Mouse (Mus musculus) neural tube, embryonic 14.5 days (tissue): ENCODE results near the gene Rasgef1c. TPM values are rescaled to one million over a fixed set of nuclear protein-coding genes. Genes with fewer than 3 reads are reported as not detected.

Source experiments
- ATAC-seq: fragments of 200-750 bp; cut with Nextera tagmentation; 2 replicates; pipeline ENCODE4 v1.8.0; 2017; ENCODE audit warnings: low read depth, mild to moderate bottlenecking, moderate TSS enrichment, moderate library complexity
- H3K27ac ChIP-seq: fragments of 300-500 bp; sonication (generic); 2 replicates; pipeline ENCODE4 v1.5.1; 2014; ENCODE audit warnings: low read depth, mild to moderate bottlenecking, control low read depth, low read length, moderate library complexity, mixed read lengths
- H3K27me3 ChIP-seq: fragments of 300-500 bp; sonication (generic); 2 replicates; pipeline ENCODE4 v1.6.1; 2014; ENCODE audit warnings: low read length; ENCODE audit not compliant: control insufficient read depth, insufficient read depth
- H3K36me3 ChIP-seq: fragments of 300-500 bp; sonication (generic); 2 replicates; pipeline ENCODE4 v1.6.1; 2014; ENCODE audit warnings: low read length, mixed read lengths; ENCODE audit not compliant: control insufficient read depth, insufficient read depth
- H3K4me1 ChIP-seq: fragments of 300-500 bp; sonication (generic); 2 replicates; pipeline ENCODE4 v1.6.1; 2014; ENCODE audit warnings: low read length; ENCODE audit not compliant: control insufficient read depth, insufficient read depth
- H3K4me2 ChIP-seq: fragments of 300-500 bp; sonication (generic); 2 replicates; pipeline ENCODE4 v1.6.1; 2014; ENCODE audit warnings: mild to moderate bottlenecking, low read depth, low read length, control low read depth
- H3K4me3 ChIP-seq: fragments of 300-500 bp; sonication (generic); 2 replicates; pipeline ENCODE4 v1.5.1; 2014; ENCODE audit warnings: low read depth, low read length, control low read depth, mixed read lengths
- H3K9ac ChIP-seq: fragments of 300-500 bp; sonication (generic); replicated peaks from 2 replicates; pipeline ENCODE4 v1.6.1; 2014; ENCODE audit warnings: low read depth, mild to moderate bottlenecking, control low read depth, low read length, mixed read lengths
- H3K9me3 ChIP-seq: fragments of 300-500 bp; sonication (generic); 2 replicates; pipeline ENCODE4 v1.6.1; 2016; ENCODE audit warnings: low read length; ENCODE audit not compliant: control insufficient read depth
- WGBS: fragments of 180-500 bp; shearing (Covaris S2); extraction: QIAGEN DNeasy Blood & Tissue Kit; methylation state at CpG from one replicate; pipeline ENCODE4 v1.1.7; 2014; 5-methylcytosine and 5-hydroxymethylcytosine counted together
- polyA plus RNA-seq: library from polyadenylated mRNA; unstranded; fragments of >200 nt; fragmentation: Nextera tagmentation; extraction: Ambion mirVana; gene quantifications from 2 replicates; pipeline ENCODE4 v1.2.1, GENCODE M21; 2014

The Rasgef1c gene
- polyA plus RNA-seq, 1 experiment from 2014 or later, result 39.1 TPM

DNA sequence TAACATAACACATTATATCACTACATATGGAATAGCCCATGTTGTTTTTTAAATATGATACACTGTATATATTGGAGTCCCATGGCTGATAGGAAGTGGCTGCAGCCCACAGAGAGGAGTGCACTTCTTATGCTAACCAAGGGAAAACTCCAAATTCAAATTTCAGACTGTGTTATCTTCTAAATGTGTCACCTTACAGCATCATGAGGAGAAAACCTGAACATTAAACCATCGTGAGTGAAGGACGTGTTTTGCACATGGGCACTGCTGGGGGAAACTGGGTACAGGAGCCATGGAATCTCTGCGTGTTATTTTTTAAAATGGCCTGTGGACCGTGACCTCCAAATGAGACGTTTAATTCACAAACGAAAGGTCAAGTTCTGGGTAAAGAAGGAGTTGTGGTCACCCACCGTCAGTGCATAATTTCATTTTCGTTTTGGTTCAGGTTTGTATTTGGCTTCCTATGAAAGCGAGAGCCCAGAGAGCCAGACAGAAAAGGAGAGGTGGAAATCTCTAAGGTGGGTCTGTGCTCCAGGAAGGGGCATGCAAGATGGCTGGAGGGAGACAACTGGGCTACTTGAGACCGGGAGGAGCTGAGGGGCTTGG is 76.4 kb downstream of the Rasgef1c start:
- Histone ChIP-seq H3K27me3 (no peaks in the 10 kb centered on the region), H3K4me2 (no peak overlapping the region), H3K9ac (no peak overlapping the region), H3K36me3 (no peaks in the 10 kb centered on the region), H3K9me3 (no peaks in the 10 kb centered on the region), H3K4me3 (no peak overlapping the region), H3K27ac (no peak overlapping the region), H3K4me1 (no peaks in the 10 kb centered on the region)
- 89% methylated on average over 10 of the region's 10 CpGs for WGBS
- ATAC-seq, result no peak

DNA sequence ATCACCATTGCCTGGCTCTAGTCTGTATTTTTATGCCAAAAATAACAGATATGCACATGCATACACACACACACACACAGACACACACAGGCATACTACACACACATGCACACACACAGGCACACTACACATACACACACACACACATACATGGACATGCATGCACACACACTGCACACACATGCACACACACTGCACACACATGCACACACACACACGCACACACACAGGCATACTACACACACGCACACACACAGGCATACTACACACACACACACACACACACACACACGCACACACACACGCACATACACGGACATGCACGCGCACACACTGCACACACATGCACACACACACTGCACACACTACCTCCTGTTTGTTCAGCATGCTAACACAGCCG is 77.3 kb downstream of the Rasgef1c start:
- Histone ChIP-seq H3K27ac (no peak overlapping the region), H3K36me3 (no peaks in the 10 kb centered on the region), H3K27me3 (no peaks in the 10 kb centered on the region), H3K4me3 (no peak overlapping the region), H3K9ac (no peak overlapping the region), H3K4me1 (no peaks in the 10 kb centered on the region), H3K4me2 (no peak overlapping the region), H3K9me3 (no peaks in the 10 kb centered on the region)
- ATAC-seq, result no peak
- over 99% methylated on average over 8 of the region's 8 CpGs for WGBS

DNA sequence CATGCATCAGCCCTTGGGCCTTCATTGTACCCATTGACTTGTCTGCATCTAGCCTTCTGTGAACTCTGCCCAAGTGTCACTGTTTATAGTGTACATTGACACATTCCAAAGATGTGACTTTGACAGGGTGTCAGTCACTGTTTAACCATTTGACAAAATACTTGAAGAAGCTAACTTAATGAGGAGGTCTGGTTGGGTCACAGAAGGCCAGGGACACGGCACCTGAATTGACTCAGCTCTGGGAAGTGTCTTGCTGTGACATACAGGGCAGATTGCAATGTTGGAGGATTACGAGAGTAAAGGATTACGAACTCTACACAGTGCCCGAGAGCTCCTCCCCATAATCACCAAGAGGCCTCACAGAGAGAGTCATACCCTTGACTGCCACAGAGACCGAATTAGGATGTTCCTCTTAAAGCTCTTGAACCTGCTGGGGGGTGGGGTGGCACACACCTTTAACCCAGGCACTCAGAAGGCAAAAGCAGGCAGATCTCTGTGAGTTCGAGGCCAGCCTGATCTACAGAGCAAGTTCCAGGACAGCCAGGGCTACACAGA is 79.1 kb downstream of the Rasgef1c start:
- H3K36me3 ChIP-seq, result no peaks in the 10 kb centered on the region
- H3K9ac ChIP-seq, result no peak overlapping the region
- H3K27me3 ChIP-seq, result no peaks in the 10 kb centered on the region
- no peak overlapping the region for H3K27ac ChIP-seq
- no peak overlapping the region for H3K4me2 ChIP-seq
- H3K9me3 ChIP-seq, result no peaks in the 10 kb centered on the region
- no peak overlapping the region for H3K4me3 ChIP-seq
- no peak for ATAC-seq
- WGBS, result 80% methylated on average over 6 of the region's 6 CpGs
- no peaks in the 10 kb centered on the region for H3K4me1 ChIP-seq

DNA sequence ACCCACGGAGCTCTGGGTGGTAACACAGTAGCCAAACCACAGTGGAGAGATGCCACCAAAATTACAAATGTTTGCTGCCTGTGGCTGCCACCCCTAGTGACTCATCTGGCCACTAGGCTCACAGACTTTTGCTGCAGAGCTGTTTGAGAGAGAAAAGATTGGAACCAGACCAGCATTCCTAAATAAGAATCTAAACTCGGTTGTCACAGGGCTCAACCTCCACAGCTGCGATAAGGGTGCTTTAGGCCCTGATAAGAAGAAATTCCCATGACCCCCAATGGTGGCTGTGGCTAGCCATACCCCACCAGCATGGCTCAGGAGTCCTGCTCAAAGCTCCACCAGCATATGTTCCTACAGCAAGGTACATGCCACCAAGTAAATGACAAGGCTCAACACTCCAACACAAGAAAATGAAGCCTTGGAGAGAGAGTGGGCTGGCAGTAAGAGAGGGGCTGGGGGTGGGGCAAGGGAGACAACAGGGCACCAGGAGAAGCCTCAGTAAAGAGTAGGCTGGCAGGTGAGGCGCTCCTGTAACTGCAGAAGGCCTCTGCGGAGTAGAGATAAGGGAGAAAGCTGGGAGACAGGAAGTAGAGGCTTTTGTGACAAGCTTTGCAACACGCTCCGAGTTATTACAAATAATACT is 79.8 kb downstream of the Rasgef1c start:
- H3K4me1 ChIP-seq, result no peaks in the 10 kb centered on the region
- H3K9me3 ChIP-seq, result no peaks in the 10 kb centered on the region
- H3K27ac ChIP-seq, result no peak overlapping the region
- no peak overlapping the region for H3K4me2 ChIP-seq
- WGBS, result 88% methylated on average over 7 of the region's 7 CpGs
- no peak for ATAC-seq
- H3K36me3 ChIP-seq, result no peaks in the 10 kb centered on the region
- no peak overlapping the region for H3K4me3 ChIP-seq
- no peak overlapping the region for H3K9ac ChIP-seq
- no peaks in the 10 kb centered on the region for H3K27me3 ChIP-seq

DNA sequence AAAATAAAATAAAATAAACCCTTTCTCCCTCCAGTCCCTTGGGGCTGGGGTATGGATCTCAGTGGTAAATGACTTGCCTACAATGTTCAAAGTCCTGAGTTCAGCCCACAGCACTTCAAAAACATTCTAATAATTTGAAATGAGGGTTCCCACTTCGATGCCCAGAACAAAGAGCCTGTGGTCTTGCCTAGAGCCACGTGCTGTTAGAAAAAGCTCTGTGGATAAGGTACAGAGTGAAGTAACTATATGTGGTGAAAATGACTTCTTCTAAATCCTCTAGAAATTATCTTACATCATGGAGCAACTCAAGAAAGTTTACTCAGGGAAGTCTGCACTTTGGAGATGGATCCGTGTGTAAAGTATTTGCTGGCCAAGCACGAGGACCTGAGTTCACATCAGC is 80.5 kb downstream of the Rasgef1c start:
- no peaks in the 10 kb centered on the region for H3K9me3 ChIP-seq
- no peak overlapping the region for H3K4me2 ChIP-seq
- no peak overlapping the region for H3K4me3 ChIP-seq
- H3K36me3 ChIP-seq, result no peaks in the 10 kb centered on the region
- H3K9ac ChIP-seq, result no peak overlapping the region
- no peaks in the 10 kb centered on the region for H3K4me1 ChIP-seq
- ATAC-seq, result no peak
- no peaks in the 10 kb centered on the region for H3K27me3 ChIP-seq
- no peak overlapping the region for H3K27ac ChIP-seq
- 89% methylated on average over 4 of the region's 4 CpGs for WGBS

DNA sequence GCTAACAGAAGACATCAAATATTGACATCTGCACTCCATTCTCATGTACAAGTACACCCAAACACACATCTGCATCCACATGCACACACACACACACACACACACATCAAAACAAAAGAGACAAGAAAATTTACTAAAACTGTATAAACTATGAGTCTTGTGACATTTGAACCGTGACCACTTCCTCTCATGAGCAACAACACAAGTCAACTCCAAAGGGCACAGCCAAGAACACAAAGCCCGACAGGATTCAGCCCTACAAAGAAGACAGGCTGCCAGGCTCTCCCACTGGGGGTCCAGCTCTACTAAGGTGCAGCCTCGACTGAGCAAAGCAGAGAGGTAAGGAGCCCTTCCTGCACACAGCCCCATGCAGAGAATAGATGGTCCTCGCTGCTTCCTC is 81.2 kb downstream of the Rasgef1c start:
- 51% methylated on average over 4 of the region's 4 CpGs for WGBS
- ATAC-seq, result no peak

DNA sequence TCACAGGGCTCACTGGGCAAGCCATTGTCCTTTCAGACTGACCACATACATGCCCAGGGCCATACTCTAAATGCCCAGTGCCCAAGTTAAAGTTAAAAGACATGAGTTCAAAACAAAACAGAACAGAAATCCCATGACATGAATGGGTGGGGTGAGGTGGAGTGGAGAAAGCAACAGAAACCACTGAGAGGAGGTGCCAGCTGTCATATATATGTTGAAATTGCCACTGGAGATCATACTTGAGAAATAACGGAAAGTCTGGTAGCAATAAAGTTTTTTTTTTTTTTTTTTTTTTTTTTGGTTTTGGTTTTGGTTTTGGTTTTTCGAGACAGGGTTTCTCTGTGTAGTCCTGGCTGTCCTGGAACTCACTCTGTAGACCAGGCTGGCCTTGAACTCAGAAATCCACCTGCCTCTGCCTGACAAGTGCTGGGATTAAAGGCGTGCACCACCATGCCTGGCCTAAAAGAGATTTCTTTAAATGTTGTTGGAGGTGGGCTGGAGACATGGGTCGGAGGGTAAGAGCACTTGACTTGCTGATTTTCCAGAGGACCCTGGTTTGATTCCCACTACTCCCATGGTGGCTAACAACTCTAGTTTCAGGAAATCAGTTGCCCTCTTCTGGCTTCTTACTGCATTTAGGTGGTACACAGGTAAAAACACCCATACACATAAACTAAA is 82.4 kb downstream of the Rasgef1c start:
- ATAC-seq, result no peak
- WGBS, result 84% methylated on average over 3 of the region's 4 CpGs
- no peaks in the 10 kb centered on the region for H3K4me1 ChIP-seq
- H3K4me2 ChIP-seq, result no peak overlapping the region
- H3K36me3 ChIP-seq, result no peaks in the 10 kb centered on the region
- no peak overlapping the region for H3K9ac ChIP-seq
- no peak overlapping the region for H3K4me3 ChIP-seq
- no peak overlapping the region for H3K27ac ChIP-seq
- no peaks in the 10 kb centered on the region for H3K27me3 ChIP-seq
- H3K9me3 ChIP-seq, result no peaks in the 10 kb centered on the region

More for the DNA sequence above, 81.2 kb downstream of the Rasgef1c start:
- no peaks in the 10 kb centered on the region for H3K36me3 ChIP-seq
- H3K4me2 ChIP-seq, result no peak overlapping the region
- H3K4me3 ChIP-seq, result no peak overlapping the region
- H3K9me3 ChIP-seq, result no peaks in the 10 kb centered on the region
- no peaks in the 10 kb centered on the region for H3K4me1 ChIP-seq
- H3K27me3 ChIP-seq, result no peaks in the 10 kb centered on the region
- no peak overlapping the region for H3K27ac ChIP-seq
- no peak overlapping the region for H3K9ac ChIP-seq

DNA sequence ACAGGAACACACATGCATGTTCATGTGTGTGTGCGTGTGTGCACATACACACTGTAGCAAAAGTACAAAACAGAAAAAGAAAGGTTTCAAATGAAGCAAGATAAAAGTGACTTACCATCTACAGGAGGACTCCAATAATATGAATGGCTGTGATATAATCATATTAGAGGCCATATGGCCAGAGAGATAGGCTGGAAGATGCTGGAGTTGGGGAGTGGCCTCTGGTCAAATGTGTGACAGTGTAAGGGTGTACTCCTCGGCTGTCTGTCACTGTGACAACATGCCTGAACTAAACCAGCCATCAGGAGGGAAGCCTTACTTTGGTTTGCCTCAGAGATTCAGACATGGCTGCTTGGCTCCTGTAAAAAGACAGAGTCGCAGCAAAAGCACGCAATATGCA is 83.4 kb downstream of the Rasgef1c start:
- Histone ChIP-seq H3K27ac (no peak overlapping the region), H3K4me1 (no peaks in the 10 kb centered on the region), H3K27me3 (no peaks in the 10 kb centered on the region), H3K36me3 (no peaks in the 10 kb centered on the region), H3K4me2 (no peak overlapping the region), H3K9me3 (no peaks in the 10 kb centered on the region), H3K4me3 (no peak overlapping the region), H3K9ac (no peak overlapping the region)
- 91% methylated on average over 4 of the region's 4 CpGs for WGBS
- no peak for ATAC-seq
